8 mouse cellular contexts compared by ENCODE assay signal in the genomic region with DNA sequence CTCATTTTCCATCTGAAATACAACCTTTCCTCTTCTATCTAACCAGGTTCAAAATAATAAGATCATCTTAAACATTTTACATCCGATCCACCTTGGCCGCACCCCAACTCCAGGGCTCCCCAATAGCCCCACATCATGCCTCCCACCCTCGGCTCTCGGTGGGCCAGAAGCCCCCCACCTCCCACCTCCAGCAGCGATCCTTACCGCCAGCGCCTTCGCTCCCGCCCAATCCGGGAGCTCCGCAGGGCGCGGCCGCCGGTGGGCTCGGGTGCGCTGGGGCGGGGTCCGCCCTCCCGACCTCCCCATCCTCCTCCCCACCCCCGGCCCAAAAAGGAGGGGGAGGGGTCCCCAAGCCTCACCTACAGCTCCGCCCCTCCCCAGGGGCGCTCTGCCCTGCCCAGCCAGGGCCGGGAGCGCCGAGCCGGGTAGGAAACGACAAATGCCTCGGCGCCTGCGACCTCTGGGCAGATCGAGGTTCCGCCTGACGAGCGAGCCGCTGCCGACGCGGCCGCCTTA. TPM values are rescaled to one million over a fixed set of nuclear protein-coding genes. Genes with fewer than 3 reads are reported as not detected.
DNase-seq lines count a peak whose midpoint lies in the region; ATAC-seq and TF ChIP-seq lines count a peak whose summit lies in the region.

No protein-coding gene starts in this region.

- H3K4me2 ChIP-seq in kidney, embryonic 14.5 days (replicated peaks; ENCODE audit: low read depth, low read length), result peak overlapping the region; percentile 58
- peak overlapping the region; percentile 51 for H3K4me2 ChIP-seq in embryonic facial prominence, embryonic 11.5 days (ENCODE audit: low read depth, low read length)
- H3K4me2 ChIP-seq in myocyte (ENCODE audit: low read depth), result peak overlapping the region; percentile 81

- peaks cover 12% of the 10 kb centered on the region for H3K4me1 ChIP-seq in kidney, embryonic 14.5 days (ENCODE audit: control insufficient read depth, insufficient read depth, low read length)
- H3K4me1 ChIP-seq in ES-Bruce4 (ENCODE audit: control insufficient read depth, insufficient read depth, low read length), result no peaks in the 10 kb centered on the region
- no peaks in the 10 kb centered on the region for H3K4me1 ChIP-seq in embryonic facial prominence, embryonic 11.5 days (ENCODE audit: control insufficient read depth, insufficient read depth, low read length)

- H3K9ac ChIP-seq in kidney, embryonic 14.5 days (ENCODE audit: low read depth, low read length), result peak overlapping the region; percentile 80
- peak overlapping the region; percentile 90 for H3K9ac ChIP-seq in ES-Bruce4 (ENCODE audit: low read depth, poor library complexity, severe bottlenecking)
- peak overlapping the region; percentile 89 for H3K9ac ChIP-seq in embryonic facial prominence, embryonic 11.5 days (replicated peaks; ENCODE audit: low read length)

- no peaks in the 10 kb centered on the region for H3K27me3 ChIP-seq in kidney, embryonic 14.5 days (ENCODE audit: control insufficient read depth, insufficient read depth, low read length)
- H3K27me3 ChIP-seq in ES-Bruce4 (ENCODE audit: control insufficient read depth, insufficient read depth, low read length, poor library complexity, severe bottlenecking) (no peaks in the 10 kb centered on the region), myocyte (ENCODE audit: control insufficient read depth, insufficient read depth, insufficient read length) (no peaks in the 10 kb centered on the region)
- H3K27me3 ChIP-seq in embryonic facial prominence, embryonic 11.5 days (ENCODE audit: control insufficient read depth, insufficient read depth, low read length), result no peaks in the 10 kb centered on the region

- TF ChIP-seq EP300 in ES-Bruce4 (IDR thresholded peaks at IDR 0.05; ENCODE audit: insufficient read depth, low read depth, low read length), result no peak

- peak overlapping the region; percentile 98 for H3ac ChIP-seq in myocyte (ENCODE audit: control insufficient read depth, insufficient read length)

- no peak for DNase-seq in kidney, postnatal 36 days
- peak; percentile 74 for DNase-seq in embryonic facial prominence, embryonic 11.5 days (ENCODE audit: low spot score)
- DNase-seq in adipocyte (ENCODE audit: low spot score), result no peak
- DNase-seq in spleen, postnatal 4 days (ENCODE audit: low spot score in 2 of 2), result no peak

- WGBS in kidney, embryonic 14.5 days, result under 1% methylated on average over 39 of the region's 40 CpGs
- WGBS in embryonic facial prominence, embryonic 11.5 days, result under 1% methylated on average over 36 of the region's 40 CpGs

- no peaks in the 10 kb centered on the region for H3K9me3 ChIP-seq in kidney, embryonic 14.5 days (ENCODE audit: control insufficient read depth, low read length)
- H3K9me3 ChIP-seq in ES-Bruce4 (replicated peaks; ENCODE audit: control insufficient read depth, insufficient read depth, low read length, poor library complexity, severe bottlenecking), result no peaks in the 10 kb centered on the region
- no peaks in the 10 kb centered on the region for H3K9me3 ChIP-seq in embryonic facial prominence, embryonic 11.5 days (replicated peaks; ENCODE audit: control insufficient read depth, low read length)

- TF ChIP-seq POLR2A in ES-Bruce4 (IDR thresholded peaks at IDR 0.05; ENCODE audit: insufficient read depth, low read length), result no peak
- TF ChIP-seq POLR2A in myocyte (IDR thresholded peaks at IDR 0.05; ENCODE audit: insufficient read length, low read depth), result no peak

- peak; percentile 61 for ATAC-seq in kidney, embryonic 14.5 days (ENCODE audit: low FRiP score, low TSS enrichment)
- ATAC-seq in embryonic facial prominence, embryonic 11.5 days (replicated peaks; ENCODE audit: insufficient number of reproducible peaks, low FRiP score, low TSS enrichment, low read depth), result peak; percentile 39
- ATAC-seq in inflammation-experienced regulatory T-cells, adult 6 months, result peak; percentile 36

- no peak for TF ChIP-seq CTCF in ES-Bruce4 (IDR thresholded peaks at IDR 0.05; ENCODE audit: low read depth, low read length)

- peak overlapping the region; percentile 76 for H3K4me3 ChIP-seq in kidney, embryonic 14.5 days (ENCODE audit: low read length)
- H3K4me3 ChIP-seq in ES-Bruce4 (ENCODE audit: low read depth, low read length) (peak overlapping the region; percentile 91), myocyte (peak overlapping the region; percentile 60)
- peak overlapping the region; percentile 74 for H3K4me3 ChIP-seq in embryonic facial prominence, embryonic 11.5 days (ENCODE audit: low read depth, low read length)

- H3K36me3 ChIP-seq in kidney, embryonic 14.5 days (ENCODE audit: control insufficient read depth, insufficient read depth, low read length), result no peaks in the 10 kb centered on the region
- H3K36me3 ChIP-seq in ES-Bruce4 (ENCODE audit: control insufficient read depth, insufficient read depth, low read length, poor library complexity, severe bottlenecking), result no peaks in the 10 kb centered on the region
- no peaks in the 10 kb centered on the region for H3K36me3 ChIP-seq in embryonic facial prominence, embryonic 11.5 days (replicated peaks; ENCODE audit: control insufficient read depth, insufficient read depth, low read depth, low read length)
- no peaks in the 10 kb centered on the region for H3K36me3 ChIP-seq in myocyte (ENCODE audit: control insufficient read depth, insufficient read depth)

- H3K27ac ChIP-seq in kidney, embryonic 14.5 days (ENCODE audit: low read depth, low read length), result peak overlapping the region; percentile 95
- peak overlapping the region; percentile 64; the same call in 1 of the 2 replicates for H3K27ac ChIP-seq in ES-Bruce4 (ENCODE audit: insufficient read depth, low read length)
- H3K27ac ChIP-seq in embryonic facial prominence, embryonic 11.5 days (replicated peaks; ENCODE audit: low read depth, low read length), result peak overlapping the region; percentile 94

- peaks cover 41% of the 10 kb centered on the region for H3K79me2 ChIP-seq in myocyte (ENCODE audit: control insufficient read depth, insufficient read depth)

TF ChIP-seq in myocyte, 11 proteins besides CTCF, POLR2A, EP300 and RAD21:
- no peak for TF ChIP-seq MAX (IDR thresholded peaks at IDR 0.05; ENCODE audit: low read depth)
- no peak for TF ChIP-seq CEBPB (IDR thresholded peaks at IDR 0.05; ENCODE audit: insufficient read depth, poor library complexity, severe bottlenecking)
- no peak for TF ChIP-seq REST (IDR thresholded peaks at IDR 0.05; ENCODE audit: insufficient read depth, insufficient read length)
- TF ChIP-seq POLR2AphosphoS2 (IDR thresholded peaks at IDR 0.05; ENCODE audit: insufficient read length, low read depth), result no peak
- TF ChIP-seq SRF (IDR thresholded peaks at IDR 0.05; ENCODE audit: control insufficient read depth, insufficient read length, low read depth), result no peak
- no peak for TF ChIP-seq USF1 (IDR thresholded peaks at IDR 0.05; ENCODE audit: low read depth)
- no peak for TF ChIP-seq E2F4 (IDR thresholded peaks at IDR 0.05; ENCODE audit: insufficient read depth)
- TF ChIP-seq TCF3 (IDR thresholded peaks at IDR 0.05; ENCODE audit: insufficient read length, low read depth), result no peak
- TF ChIP-seq MYOG (IDR thresholded peaks at IDR 0.05; ENCODE audit: control insufficient read depth in 1 of 3, insufficient read depth in 1 of 3, insufficient read length in 2 of 3, low read depth in 2 of 3), result no peak
- no peak for TF ChIP-seq MYOD1 (IDR thresholded peaks at IDR 0.05; ENCODE audit: control insufficient read depth in 1 of 3, insufficient read length in 2 of 3, low read depth in 2 of 3)
- no peak for TF ChIP-seq TCF12 (IDR thresholded peaks at IDR 0.05; ENCODE audit: insufficient read depth, poor library complexity, severe bottlenecking)

RNA-seq across cellular contexts. Expression of a gene that starts 0.4 kb away (rescaled TPM):
- polyA plus RNA-seq in kidney, embryonic 14.5 days (2014; fragmentation: Nextera tagmentation; extraction: Ambion mirVana), result 13.2 and 30.0 TPM in 2 replicates
- 51.2 and 55.6 TPM in 2 replicates for polyA plus RNA-seq in ES-Bruce4 (2011; ENCODE audit: insufficient read depth, insufficient read length, low read depth, missing spikeins)
- 27.6 and 28.2 TPM in 2 replicates for polyA plus RNA-seq in embryonic facial prominence, embryonic 11.5 days (2014; fragmentation: Nextera tagmentation; extraction: Ambion mirVana)
- 1 to 10 TPM; 6.8 to 7.8 (median 7.3) TPM for polyA plus RNA-seq in inflammation-experienced regulatory T-cells, adult 6 months (2017; shearing (Covaris generic))
- polyA plus RNA-seq in myocyte (2012; fragmentation: generic; extraction: Trizol), result 8.4 TPM

RNA-seq across cellular contexts. Expression of a gene that starts 54.9 kb away (rescaled TPM):
- polyA plus RNA-seq in kidney, embryonic 14.5 days (2014; fragmentation: Nextera tagmentation; extraction: Ambion mirVana), result 22.4 and 29.8 TPM in 2 replicates
- polyA plus RNA-seq in ES-Bruce4 (2011; ENCODE audit: insufficient read depth, insufficient read length, low read depth, missing spikeins), result 19.9 and 20.6 TPM in 2 replicates
- polyA plus RNA-seq in embryonic facial prominence, embryonic 11.5 days (2014; fragmentation: Nextera tagmentation; extraction: Ambion mirVana), result 25.6 and 26.3 TPM in 2 replicates
- 10 to 100 TPM; 32.2 to 59.2 (median 46.8) TPM for polyA plus RNA-seq in inflammation-experienced regulatory T-cells, adult 6 months (2017; shearing (Covaris generic))
- polyA plus RNA-seq in myocyte (2012; fragmentation: generic; extraction: Trizol), result 12.0 TPM
